Mouse (Mus musculus) olfactory bulb, adult 2 months (tissue): ENCODE results near the gene Rhbg.

Experiments
- CTCF ChIP-seq: fragments of 200-500 bp; IDR thresholded peaks from 2 replicates; pipeline ENCODE4 v1.5.1; 2012; ENCODE audit warnings: low read depth, mild to moderate bottlenecking, low read length, moderate library complexity; ENCODE audit not compliant: insufficient read depth
- POLR2A ChIP-seq: fragments of 200-500 bp; IDR thresholded peaks from 2 replicates; pipeline ENCODE4 v1.6.1; 2012; ENCODE audit warnings: mild to moderate bottlenecking, low read depth, low read length, moderate library complexity; ENCODE audit not compliant: insufficient read depth

- no peak for TF ChIP-seq POLR2A
- no peak for TF ChIP-seq CTCF
Observed at GRCm38 (mm10) chr3:88215553-88216004, 38.9 kb downstream of the Rhbg start.
